Mouse (Mus musculus) brain, embryonic 14.5 days (tissue): Measurements from ENCODE around the gene Samd8.

Experiments used
- CTCF ChIP-seq: fragments of 200-500 bp; IDR thresholded peaks from 2 replicates; pipeline ENCODE4 v1.5.1; 2012; ENCODE audit warnings: inconsistent platforms, mild to moderate bottlenecking, moderate library complexity, borderline replicate concordance; ENCODE audit not compliant: insufficient read depth, insufficient read length; ENCODE audit errors: extremely low read depth
- POLR2A ChIP-seq: fragments of 200-500 bp; IDR thresholded peaks from 2 replicates; pipeline ENCODE4 v1.6.1; 2012; ENCODE audit warnings: mild to moderate bottlenecking, inconsistent platforms, borderline replicate concordance; ENCODE audit not compliant: poor library complexity, insufficient read depth, insufficient read length, severe bottlenecking; ENCODE audit errors: extremely low read depth

GRCm38 (mm10) chr14:21806631-21807160, 56.4 kb downstream of the Samd8 start:
- TF ChIP-seq POLR2A (no peak), CTCF (no peak)
